Mouse (Mus musculus): ENCODE data around the gene Gm49721. TPM values are rescaled to one million over a fixed set of nuclear protein-coding genes. Genes with fewer than 3 reads are reported as not detected.
A peak's percentile ranks its signal among the peaks of the same experiment; 100 is the strongest.
"Not testable (repeated sequence)": the region's sequence is repeated elsewhere in the genome, so short reads cannot be mapped to it uniquely, and the experiment has no call there.

Gene Gm49721
- polyA plus RNA-seq (2016; fragmentation: Nextera tagmentation; extraction: Ambion mirVana): 0.30 and 0.45 TPM in 2 replicates

DNA sequence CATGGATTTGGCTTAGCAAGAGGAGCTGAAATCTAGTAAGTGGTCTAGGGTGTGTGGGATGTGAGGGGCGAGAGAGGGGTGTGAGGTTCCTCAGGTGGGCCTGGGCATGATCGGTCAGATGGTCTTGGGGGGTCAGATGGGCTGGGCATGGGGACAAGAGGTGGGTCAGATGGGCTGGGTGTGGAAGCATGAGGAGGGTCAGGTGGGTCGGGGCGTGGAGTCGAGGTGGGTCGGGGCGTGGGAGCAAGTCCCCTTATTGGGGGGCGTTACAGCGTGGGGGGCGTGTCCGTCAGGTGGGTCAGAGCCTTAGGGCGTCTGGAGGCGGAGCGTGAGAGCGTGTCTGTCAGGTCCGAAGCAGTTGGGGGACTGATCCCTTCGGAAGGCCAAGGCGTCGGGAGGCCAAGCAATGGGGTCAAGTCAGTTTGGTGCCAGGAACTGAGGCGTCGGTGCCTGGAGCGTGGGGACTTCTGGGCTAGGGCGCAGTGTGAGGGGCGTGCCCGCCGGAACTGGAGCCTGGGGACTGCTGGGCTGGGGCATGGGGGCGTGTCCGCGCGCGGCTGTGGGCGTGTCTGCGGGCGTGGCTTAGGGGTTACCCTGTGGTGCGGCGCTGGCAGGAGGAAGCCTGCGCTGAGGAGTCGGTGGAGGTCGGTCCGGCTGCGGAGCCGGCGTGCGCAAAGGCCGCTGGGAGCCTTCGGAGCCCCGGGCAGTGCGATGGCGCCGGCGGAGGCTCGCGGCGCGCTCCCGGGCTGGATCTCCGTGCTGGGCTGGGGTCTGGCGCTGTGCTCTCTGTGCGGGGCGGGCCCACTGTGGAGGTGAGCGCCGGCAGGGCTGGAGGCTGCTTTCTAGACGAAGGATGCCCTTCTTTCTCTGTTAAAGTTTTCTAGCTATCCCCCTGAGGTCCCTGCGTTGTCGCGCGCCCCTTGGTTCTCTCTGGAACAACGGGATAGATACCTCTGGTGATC lies at the start of gene Gm49721:
Gene Gm49721, plus strand, starts transcription at position 618 of the 962 bp plus-strand sequence.
- peak within 1 kb of the TSS; percentile 82; the same call in 1 of the 2 replicates for H3K27ac ChIP-seq
- not testable (repeated sequence) for H3K27me3 ChIP-seq (ENCODE audit: low read depth, poor library complexity, severe bottlenecking); H3K9me3 ChIP-seq (replicated peaks); H3K4me1 ChIP-seq; H3K36me3 ChIP-seq
- peak; percentile 63 for DNase-seq (ENCODE audit: low spot score)
- WGBS: 1% methylated on average over 52 of the region's 68 CpGs
- H3K4me3 ChIP-seq: peak within 1 kb of the TSS; percentile 54

DNA sequence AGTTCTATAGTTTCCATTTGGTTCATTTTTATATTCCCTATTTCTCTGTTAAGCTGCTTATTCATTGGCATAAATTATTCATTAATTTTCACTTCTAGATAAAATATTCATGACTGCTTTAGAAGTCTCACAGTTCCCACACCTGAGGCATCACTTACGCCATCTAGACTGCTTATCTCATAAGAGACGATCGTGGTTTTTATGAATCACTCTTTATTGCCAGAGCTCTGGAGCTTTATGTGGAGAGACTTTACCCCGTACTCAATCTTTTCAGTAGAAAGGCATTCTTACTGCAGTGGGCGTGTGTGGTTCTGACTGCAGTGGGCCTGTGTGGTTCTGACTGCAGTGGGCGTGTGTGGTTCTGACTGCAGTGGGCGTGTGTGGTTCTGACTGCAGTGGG lies 47.1 kb upstream of the Gm49721 start:
- not testable (repeated sequence) for H3K27me3 ChIP-seq (ENCODE audit: low read depth, poor library complexity, severe bottlenecking); H3K9me3 ChIP-seq (replicated peaks); H3K4me3 ChIP-seq; H3K36me3 ChIP-seq; H3K27ac ChIP-seq; DNase-seq (ENCODE audit: low spot score); H3K4me1 ChIP-seq
- 97% methylated on average over 7 of the region's 7 CpGs for WGBS

DNA sequence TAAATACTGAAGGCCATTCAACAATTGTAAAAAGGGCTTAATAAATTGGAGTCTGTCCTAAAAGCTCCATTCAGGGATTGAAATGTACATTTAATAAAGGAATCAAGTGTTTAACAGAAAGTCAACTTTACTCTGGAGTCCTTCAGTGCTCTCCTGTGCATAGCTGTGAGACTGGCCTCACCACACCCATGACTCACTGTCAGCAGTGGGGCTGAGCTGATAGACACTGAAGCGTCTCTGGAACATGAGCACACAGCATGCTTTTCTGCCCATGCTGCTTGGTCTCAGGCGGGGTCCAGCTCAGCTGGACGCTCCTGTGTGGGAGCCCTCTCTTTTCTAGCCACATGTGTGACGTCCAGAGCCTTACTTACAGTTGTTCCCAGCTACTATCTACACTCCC lies 36.1 kb upstream of the Gm49721 start:
- not testable (repeated sequence) for DNase-seq (ENCODE audit: low spot score); H3K9me3 ChIP-seq (replicated peaks); H3K4me1 ChIP-seq; H3K27me3 ChIP-seq (ENCODE audit: low read depth, poor library complexity, severe bottlenecking); H3K4me3 ChIP-seq; H3K36me3 ChIP-seq; H3K27ac ChIP-seq
- no CpG with 5 or more reads among the region's 4 CpGs for WGBS

DNA sequence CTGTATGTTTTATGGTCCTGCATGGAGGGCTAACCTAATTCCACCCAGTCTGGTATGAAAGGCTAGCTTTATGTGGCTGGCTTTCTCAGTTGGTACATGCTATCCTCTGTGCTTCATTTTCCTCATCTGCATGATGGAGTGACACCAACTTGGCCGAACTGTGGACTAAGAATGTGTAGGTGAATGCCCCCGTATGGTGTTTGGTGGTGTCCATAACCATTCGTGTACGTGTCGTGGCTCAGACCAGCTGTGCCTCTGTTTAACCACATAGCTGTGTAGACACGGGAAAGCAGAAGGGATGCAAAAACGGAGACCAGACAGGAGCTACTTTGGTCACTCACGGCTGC lies 31.1 kb upstream of the Gm49721 start:
- WGBS: no CpG with 5 or more reads among the region's 8 CpGs
- not testable (repeated sequence) for H3K36me3 ChIP-seq; DNase-seq (ENCODE audit: low spot score); H3K27ac ChIP-seq; H3K4me1 ChIP-seq; H3K27me3 ChIP-seq (ENCODE audit: low read depth, poor library complexity, severe bottlenecking); H3K9me3 ChIP-seq (replicated peaks)
- H3K4me3 ChIP-seq: peak overlapping the region; percentile 57

DNA sequence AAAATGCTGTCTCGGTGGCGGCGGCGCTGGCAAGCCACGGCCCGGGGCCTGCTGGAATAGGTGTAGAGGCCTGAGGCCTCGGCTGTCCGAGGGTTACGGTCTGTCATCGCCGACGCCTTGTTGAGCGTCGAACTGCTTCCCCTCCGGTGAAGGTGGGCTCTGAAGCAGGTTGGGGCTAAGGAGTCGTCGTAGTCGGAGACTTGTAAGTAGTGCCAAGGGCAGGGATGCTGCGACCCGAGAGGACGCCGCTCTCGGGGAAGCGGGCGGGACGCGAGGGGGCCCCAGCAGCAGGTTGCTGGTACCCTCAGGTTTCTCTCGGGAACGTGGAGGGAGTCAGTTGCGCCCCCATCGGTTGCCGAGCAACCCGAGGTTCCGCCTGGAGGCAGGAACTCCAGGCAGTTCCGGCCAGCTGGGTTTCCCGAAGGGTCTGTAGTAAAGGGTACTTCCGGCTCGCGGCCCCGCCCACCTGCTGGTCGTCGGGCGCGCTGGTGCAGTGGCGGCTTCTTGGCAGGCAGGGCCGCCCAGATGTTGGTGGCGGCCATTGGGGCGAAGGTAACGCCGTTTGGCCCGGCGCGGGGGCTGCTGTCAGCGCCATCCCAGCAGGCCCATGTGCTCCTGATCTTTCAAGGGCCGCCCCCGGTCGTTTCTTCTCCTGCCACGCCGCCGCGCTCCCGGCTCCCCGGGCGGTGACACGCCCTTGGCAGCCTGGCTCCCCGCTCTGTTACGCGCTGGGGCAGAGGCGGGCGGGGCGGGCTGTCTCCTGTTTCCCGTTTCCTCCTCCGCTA lies 30.5 kb upstream of the Gm49721 start, which contains the start of gene Rsph3b:
Gene Rsph3b, minus strand, starts transcription at position 699 of the 785 bp plus-strand sequence.
- Histone ChIP-seq H3K4me3 (peak within 1 kb of the TSS; percentile 57), H3K27ac (peak within 1 kb of the TSS; percentile 85)
- H3K27me3 ChIP-seq (ENCODE audit: low read depth, poor library complexity, severe bottlenecking); H3K36me3 ChIP-seq; H3K9me3 ChIP-seq (replicated peaks); H3K4me1 ChIP-seq: not testable (repeated sequence)
- 2% methylated on average over 73 of the region's 73 CpGs for WGBS
- peak; percentile 95 for DNase-seq (ENCODE audit: low spot score)

DNA sequence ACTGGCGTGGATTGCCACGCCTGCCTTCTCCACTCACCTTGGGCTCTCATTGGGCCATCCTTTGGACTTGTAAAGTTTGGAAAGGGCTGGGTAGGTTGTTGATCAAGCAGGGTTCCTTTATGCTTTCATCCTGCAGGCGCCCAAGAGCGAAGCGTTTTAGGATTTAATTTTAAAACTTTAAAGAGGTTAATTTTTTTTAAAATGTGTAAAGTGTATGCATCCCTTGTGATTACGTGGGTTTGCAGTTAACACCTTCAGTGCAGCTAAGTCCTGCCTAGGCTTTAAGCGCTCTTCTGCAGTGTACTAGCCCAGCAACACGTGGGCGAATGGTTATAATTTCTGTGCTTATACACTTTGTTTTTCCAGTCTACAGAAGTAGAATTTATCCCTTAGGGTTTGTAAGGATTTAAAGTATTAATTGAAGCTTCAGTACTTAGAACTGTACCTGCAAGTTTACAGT lies 29.9 kb upstream of the Gm49721 start:
- 14% methylated on average over 9 of the region's 9 CpGs for WGBS
- DNase-seq (ENCODE audit: low spot score); H3K9me3 ChIP-seq (replicated peaks): not testable (repeated sequence)

DNA sequence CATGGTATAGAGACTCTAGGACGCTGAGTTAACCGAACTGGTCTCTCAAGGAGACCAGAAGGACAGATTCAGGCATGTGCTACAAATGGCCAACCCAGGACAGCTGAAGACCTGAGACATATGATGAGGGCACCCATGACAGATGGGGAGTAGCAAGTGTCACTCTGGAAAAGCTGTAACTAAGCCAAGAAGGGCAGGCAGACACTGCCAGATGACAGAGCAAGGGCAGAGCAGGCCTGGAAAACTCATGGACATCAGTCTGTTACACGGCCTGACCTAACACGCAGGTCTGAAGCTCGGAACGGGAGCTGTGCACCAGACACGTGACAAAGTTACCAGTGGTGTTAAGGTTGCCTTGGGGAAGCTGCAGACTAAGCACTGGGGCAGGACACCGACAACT lies 19.8 kb upstream of the Gm49721 start:
- H3K27ac ChIP-seq; H3K4me3 ChIP-seq; H3K4me1 ChIP-seq; H3K9me3 ChIP-seq (replicated peaks); H3K27me3 ChIP-seq (ENCODE audit: low read depth, poor library complexity, severe bottlenecking); DNase-seq (ENCODE audit: low spot score): not testable (repeated sequence)
- peaks cover 24% of the 10 kb centered on the region for H3K36me3 ChIP-seq
- 88% methylated on average over 7 of the region's 8 CpGs for WGBS

More for the DNA sequence above, 29.9 kb upstream of the Gm49721 start:
- not testable (repeated sequence) for H3K4me1 ChIP-seq; H3K27me3 ChIP-seq (ENCODE audit: low read depth, poor library complexity, severe bottlenecking); H3K36me3 ChIP-seq
- Histone ChIP-seq H3K4me3 (peak overlapping the region; percentile 57), H3K27ac (peak overlapping the region; percentile 85)

DNA sequence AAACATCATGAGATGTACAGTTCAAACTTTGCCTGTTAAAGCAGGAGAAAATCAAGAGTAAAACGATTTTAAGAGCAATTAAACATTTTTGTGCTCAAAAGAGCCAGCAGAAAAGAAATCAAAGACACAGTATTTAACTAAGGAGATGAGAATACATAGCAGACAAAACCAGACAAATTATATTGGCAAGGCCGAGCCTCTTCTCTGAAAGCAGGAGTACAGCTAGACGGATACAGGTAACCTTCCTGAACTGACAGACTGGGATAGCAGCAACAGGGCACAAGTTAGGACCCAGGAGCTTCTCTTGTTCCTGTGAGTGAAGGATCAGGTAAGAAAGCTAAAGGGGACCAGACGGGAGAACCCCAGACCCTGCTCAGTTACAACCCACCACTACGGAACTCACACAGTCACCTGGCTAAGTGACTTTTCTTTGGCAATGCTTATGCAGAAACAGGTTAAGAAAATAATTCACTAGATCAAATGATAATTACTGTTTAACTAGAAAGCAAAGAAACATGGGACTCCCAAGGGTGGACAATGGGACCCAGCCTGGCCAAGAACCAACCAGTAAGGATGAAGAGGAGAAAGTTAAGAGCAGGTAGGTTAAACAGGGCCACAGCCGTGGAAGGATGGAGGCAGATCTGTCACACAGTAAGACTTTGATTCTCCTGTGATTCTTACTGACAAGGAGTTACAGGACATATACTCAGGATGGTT lies 19.0 kb upstream of the Gm49721 start:
- H3K4me3 ChIP-seq: peak overlapping the region; percentile 55

DNA sequence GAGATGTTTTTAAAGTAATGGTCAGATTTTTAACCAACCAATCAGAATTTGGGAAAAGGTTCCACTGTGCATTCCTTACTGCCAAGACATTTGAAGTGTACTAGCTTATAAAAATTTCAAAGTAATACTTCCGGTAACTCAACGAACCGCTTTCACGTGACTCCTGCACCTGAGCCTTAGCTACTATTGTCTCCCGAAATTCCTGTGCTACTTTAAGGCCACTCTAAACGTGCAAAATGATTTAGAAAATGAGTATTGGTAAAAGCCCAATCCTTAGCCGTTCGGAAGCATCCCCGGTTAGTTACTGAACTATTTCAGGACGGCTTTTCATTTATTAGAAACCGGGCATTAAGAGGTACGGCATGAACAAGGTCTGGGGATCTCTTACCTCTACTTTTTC lies 18.4 kb upstream of the Gm49721 start:
- not testable (repeated sequence) for H3K27me3 ChIP-seq (ENCODE audit: low read depth, poor library complexity, severe bottlenecking); H3K4me1 ChIP-seq; H3K9me3 ChIP-seq (replicated peaks); DNase-seq (ENCODE audit: low spot score); H3K27ac ChIP-seq
- WGBS: under 1% methylated on average over 12 of the region's 12 CpGs
- peak overlapping the region; percentile 55 for H3K4me3 ChIP-seq
- peaks cover 15% of the 10 kb centered on the region for H3K36me3 ChIP-seq

More for the DNA sequence above, 19.0 kb upstream of the Gm49721 start:
- H3K9me3 ChIP-seq (replicated peaks); H3K4me1 ChIP-seq; H3K27me3 ChIP-seq (ENCODE audit: low read depth, poor library complexity, severe bottlenecking); H3K27ac ChIP-seq; DNase-seq (ENCODE audit: low spot score): not testable (repeated sequence)
- H3K36me3 ChIP-seq: peaks cover 21% of the 10 kb centered on the region
- WGBS: 74% methylated on average over 5 of the region's 6 CpGs

DNA sequence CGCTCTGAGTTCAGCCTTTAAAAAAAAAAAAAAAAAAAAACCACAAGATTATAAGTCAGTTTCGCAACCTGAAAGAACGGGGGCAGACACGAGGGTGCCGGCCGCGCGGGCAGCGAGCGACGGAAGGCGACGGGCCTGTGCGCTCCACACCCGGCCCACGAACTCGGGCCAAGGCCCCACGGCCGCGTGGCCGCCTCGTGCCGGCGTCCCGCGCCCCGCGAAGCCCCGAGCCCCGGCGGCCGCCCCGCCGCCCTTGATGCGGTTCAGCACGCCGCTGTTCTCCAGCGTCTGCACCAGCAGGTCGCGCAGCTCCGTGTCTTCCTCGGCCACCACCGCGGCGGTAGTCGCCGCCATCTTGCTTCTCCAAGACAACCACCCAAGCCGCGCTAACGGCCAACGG lies 17.9 kb upstream of the Gm49721 start, which contains the start of gene Tagap1:
Gene Tagap1, minus strand, starts transcription at position 381 of the 400 bp plus-strand sequence.
- Histone ChIP-seq H3K27ac (peak within 1 kb of the TSS; percentile 84), H3K36me3 (peaks cover 14% of the 10 kb centered on the region), H3K4me3 (peak within 1 kb of the TSS; percentile 55)
- H3K9me3 ChIP-seq (replicated peaks); H3K4me1 ChIP-seq; H3K27me3 ChIP-seq (ENCODE audit: low read depth, poor library complexity, severe bottlenecking): not testable (repeated sequence)
- peak; percentile 44 for DNase-seq (ENCODE audit: low spot score)
- under 1% methylated on average over 47 of the region's 51 CpGs for WGBS

DNA sequence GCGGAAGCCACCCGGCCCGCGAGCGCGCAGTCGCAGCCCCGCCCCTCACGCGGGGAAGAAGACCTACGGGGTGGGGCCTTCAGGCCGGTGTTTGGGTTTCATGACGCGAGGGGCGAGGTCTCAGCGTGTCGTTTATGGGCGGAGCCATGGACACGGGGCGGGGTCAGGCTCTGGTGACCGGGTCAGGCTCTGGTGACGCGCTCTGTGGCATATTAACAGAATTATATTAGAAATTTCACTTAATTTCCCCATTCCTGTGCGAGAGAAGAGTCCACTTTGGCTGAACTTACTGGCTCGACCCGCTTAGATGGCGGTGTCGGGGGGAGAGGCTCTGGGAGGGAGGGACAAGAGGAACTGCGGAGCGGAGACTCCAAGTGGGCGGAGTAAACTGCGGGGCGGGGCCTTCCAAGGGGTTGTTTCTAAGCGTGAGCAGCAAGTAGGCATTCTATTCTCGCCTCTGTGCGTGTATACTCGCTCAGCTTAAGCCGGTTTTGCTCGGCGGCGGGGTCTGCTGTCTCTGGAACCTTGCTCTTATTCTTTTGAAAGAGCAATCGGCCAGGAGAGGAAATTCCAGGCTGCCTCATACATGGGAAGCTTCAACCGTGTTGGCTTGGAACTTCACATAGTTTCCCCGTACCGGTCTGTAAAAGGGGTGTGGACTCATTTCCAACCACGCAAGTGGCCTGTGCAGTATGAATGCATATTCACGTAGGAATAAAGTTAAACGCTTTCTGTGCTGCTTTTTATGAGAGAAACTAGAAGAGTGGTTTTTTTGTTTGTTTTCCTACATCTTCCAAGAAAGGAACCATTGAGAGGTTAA lies 17.3 kb upstream of the Gm49721 start:
- H3K27ac ChIP-seq; H3K4me1 ChIP-seq; H3K27me3 ChIP-seq (ENCODE audit: low read depth, poor library complexity, severe bottlenecking); H3K36me3 ChIP-seq; H3K9me3 ChIP-seq (replicated peaks): not testable (repeated sequence)
- peak overlapping the region; percentile 37 for H3K4me3 ChIP-seq
- DNase-seq (ENCODE audit: low spot score): peak; percentile 31
- 2% methylated on average over 21 of the region's 48 CpGs for WGBS

DNA sequence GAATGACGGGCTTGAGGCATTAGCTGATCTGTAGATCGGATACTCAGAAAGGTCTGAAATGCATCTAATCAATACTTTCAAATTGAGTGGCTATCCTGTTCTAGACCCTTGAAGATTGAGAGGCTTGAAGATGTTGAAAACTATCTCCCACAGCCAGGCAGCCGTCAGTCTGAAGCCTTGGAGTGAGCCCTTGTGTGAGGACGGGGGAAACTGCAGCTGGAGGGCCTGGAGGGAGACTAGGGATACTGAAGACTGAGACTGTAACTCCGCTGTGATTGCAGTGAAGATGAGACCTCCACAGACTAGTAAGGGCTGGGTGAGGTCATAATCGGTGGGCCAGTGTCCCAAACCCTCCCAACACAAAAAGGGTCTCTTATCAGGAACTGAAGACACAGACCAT lies 16.4 kb upstream of the Gm49721 start:
- WGBS: 81% methylated on average over 4 of the region's 6 CpGs
- not testable (repeated sequence) for H3K4me1 ChIP-seq; H3K27me3 ChIP-seq (ENCODE audit: low read depth, poor library complexity, severe bottlenecking); H3K27ac ChIP-seq; H3K4me3 ChIP-seq; DNase-seq (ENCODE audit: low spot score); H3K36me3 ChIP-seq; H3K9me3 ChIP-seq (replicated peaks)

Measured in limb, embryonic 10.5 days (tissue).